Mouse (Mus musculus) hindbrain, embryonic 14.5 days (tissue): ENCODE measurements around the gene Tbc1d24. TPM values are rescaled to one million over a fixed set of nuclear protein-coding genes. Genes with fewer than 3 reads are reported as not detected.
A peak's percentile ranks its signal among the peaks of the same experiment; 100 is the strongest.

Experiments used
- ATAC-seq: fragments of 200-750 bp; cut with Nextera tagmentation; 2 replicates; pipeline ENCODE4 v1.8.0; 2017; ENCODE audit warnings: moderate number of reproducible peaks, mild to moderate bottlenecking, moderate TSS enrichment, moderate library complexity; ENCODE audit not compliant: low FRiP score
- DNase-seq: peaks from one replicate; pipeline ENCODE4 v3.0.0-alpha.2; 2015; ENCODE audit warnings: low spot score
- H3K27ac ChIP-seq: fragments of 300-500 bp; sonication (generic); 2 replicates; pipeline ENCODE4 v1.5.1; 2014; ENCODE audit warnings: mild to moderate bottlenecking, moderate library complexity
- H3K27me3 ChIP-seq: fragments of 300-500 bp; sonication (generic); 2 replicates; pipeline ENCODE4 v1.6.1; 2014; ENCODE audit warnings: mild to moderate bottlenecking, low read length, mixed read lengths; ENCODE audit not compliant: control insufficient read depth, insufficient read depth
- H3K36me3 ChIP-seq: fragments of 300-500 bp; sonication (generic); replicated peaks from 2 replicates; pipeline ENCODE4 v1.6.1; 2014; ENCODE audit not compliant: control insufficient read depth, insufficient read depth
- H3K4me1 ChIP-seq: fragments of 300-500 bp; sonication (generic); replicated peaks from 2 replicates; pipeline ENCODE4 v1.6.1; 2014; ENCODE audit warnings: antibody characterized with exemption, low read length, mixed read lengths; ENCODE audit not compliant: control insufficient read depth, insufficient read depth
- H3K4me2 ChIP-seq: fragments of 300-500 bp; sonication (generic); replicated peaks from 2 replicates; pipeline ENCODE4 v1.6.1; 2014; ENCODE audit warnings: mild to moderate bottlenecking, moderate library complexity
- H3K4me3 ChIP-seq: fragments of 300-500 bp; sonication (generic); replicated peaks from 2 replicates; pipeline ENCODE4 v1.5.1; 2014; ENCODE audit warnings: mild to moderate bottlenecking, low read length
- H3K9ac ChIP-seq: fragments of 300-500 bp; sonication (generic); 2 replicates; pipeline ENCODE4 v1.6.1; 2014
- H3K9me3 ChIP-seq: fragments of 300-500 bp; sonication (generic); 2 replicates; pipeline ENCODE4 v1.6.1; 2016; ENCODE audit warnings: low read length; ENCODE audit not compliant: control insufficient read depth
- WGBS: fragments of 180-500 bp; shearing (Covaris S2); extraction: QIAGEN DNeasy Blood & Tissue Kit; methylation state at CpG from one replicate; pipeline ENCODE4 v1.1.7; 2014; 5-methylcytosine and 5-hydroxymethylcytosine counted together
- polyA plus RNA-seq: library from polyadenylated mRNA; unstranded; fragments of >200 nt; fragmentation: Nextera tagmentation; extraction: Ambion mirVana; gene quantifications from 2 replicates; pipeline ENCODE4 v1.2.1, GENCODE M21; 2014

Tbc1d24 gene
- polyA plus RNA-seq, 1 experiment from 2014 or later = 27.1 TPM

- 82% methylated on average over 4 of the region's 4 CpGs for WGBS
- ATAC-seq = no peak
- H3K9me3 ChIP-seq = no peaks in the 10 kb centered on the region
These were observed 33.6 kb downstream of the Tbc1d24 start for GRCm38 (mm10) chr17:24171738-24172137.

GRCm38 (mm10) chr17:24170729-24171128 is 34.6 kb downstream of the Tbc1d24 start:
- no peak overlapping the region for H3K27ac ChIP-seq

More at GRCm38 (mm10) chr17:24171738-24172137, 33.6 kb downstream of the Tbc1d24 start:
- Histone ChIP-seq H3K36me3 (peaks cover 12% of the 10 kb centered on the region), H3K4me3 (no peak overlapping the region), H3K4me2 (no peak overlapping the region), H3K9ac (no peak overlapping the region), H3K4me1 (peaks cover 24% of the 10 kb centered on the region), H3K27ac (no peak overlapping the region), H3K27me3 (no peaks in the 10 kb centered on the region)
- DNase-seq = no peak

GRCm38 (mm10) chr17:24170125-24170524 is 35.2 kb downstream of the Tbc1d24 start:
- peak overlapping the region; percentile 97 for H3K27ac ChIP-seq
- WGBS = 71% methylated on average over 3 of the region's 3 CpGs
- DNase-seq (no peak), ATAC-seq (no peak)
- H3K4me3 ChIP-seq = peak overlapping the region; percentile 97
- peak overlapping the region; percentile 76 for H3K4me2 ChIP-seq
- H3K27me3 ChIP-seq = no peaks in the 10 kb centered on the region
- H3K9ac ChIP-seq = peak overlapping the region; percentile 97
- no peaks in the 10 kb centered on the region for H3K9me3 ChIP-seq
- peaks cover 27% of the 10 kb centered on the region for H3K4me1 ChIP-seq
- H3K36me3 ChIP-seq = peaks cover 16% of the 10 kb centered on the region

More at GRCm38 (mm10) chr17:24170729-24171128, 34.6 kb downstream of the Tbc1d24 start:
- H3K4me3 ChIP-seq = no peak overlapping the region
- no peaks in the 10 kb centered on the region for H3K27me3 ChIP-seq
- ATAC-seq (no peak), DNase-seq (no peak)
- no peaks in the 10 kb centered on the region for H3K9me3 ChIP-seq
- 85% methylated on average over 5 of the region's 5 CpGs for WGBS
- no peak overlapping the region for H3K4me2 ChIP-seq
- no peak overlapping the region for H3K9ac ChIP-seq
- H3K36me3 ChIP-seq = peaks cover 16% of the 10 kb centered on the region
- peaks cover 27% of the 10 kb centered on the region for H3K4me1 ChIP-seq

GRCm38 (mm10) chr17:24169317-24170065 is 35.9 kb downstream of the Tbc1d24 start, which contains the start of gene Atp6v0c:
Gene Atp6v0c, minus strand, starts transcription at chr17:24169702.
- Histone ChIP-seq H3K4me1 (peaks cover 27% of the 10 kb centered on the region), H3K27ac (peak within 1 kb of the TSS; percentile 97), H3K27me3 (no peaks in the 10 kb centered on the region), H3K4me2 (peak within 1 kb of the TSS; percentile 76), H3K9ac (peak within 1 kb of the TSS; percentile 97), H3K4me3 (peak within 1 kb of the TSS; percentile 97), H3K36me3 (peaks cover 21% of the 10 kb centered on the region), H3K9me3 (no peaks in the 10 kb centered on the region)
- DNase-seq = peak; percentile 96
- WGBS = under 1% methylated on average over 58 of the region's 58 CpGs
- ATAC-seq = peak; percentile 90

- DNase-seq (peak; percentile 74), ATAC-seq (peak; percentile 63)
- Histone ChIP-seq H3K4me1 (peaks cover 27% of the 10 kb centered on the region), H3K9ac (peak overlapping the region; percentile 97), H3K27me3 (no peaks in the 10 kb centered on the region), H3K9me3 (no peaks in the 10 kb centered on the region), H3K4me2 (peak overlapping the region; percentile 76), H3K27ac (peak overlapping the region; percentile 97), H3K36me3 (peaks cover 23% of the 10 kb centered on the region), H3K4me3 (peak overlapping the region; percentile 97)
- WGBS = 2% methylated on average over 39 of the region's 41 CpGs
These were observed 36.6 kb downstream of the Tbc1d24 start for GRCm38 (mm10) chr17:24168590-24169277.

- no peak for ATAC-seq
- peaks cover 23% of the 10 kb centered on the region for H3K36me3 ChIP-seq
- no peak for DNase-seq
- H3K4me2 ChIP-seq = peak overlapping the region; percentile 76
- H3K27ac ChIP-seq = peak overlapping the region; percentile 97
- H3K27me3 ChIP-seq = no peaks in the 10 kb centered on the region
- no peaks in the 10 kb centered on the region for H3K9me3 ChIP-seq
- H3K4me3 ChIP-seq = peak overlapping the region; percentile 97
- peak overlapping the region; percentile 97 for H3K9ac ChIP-seq
- WGBS = 64% methylated on average over 7 of the region's 7 CpGs
- peaks cover 27% of the 10 kb centered on the region for H3K4me1 ChIP-seq
These were observed 37.4 kb downstream of the Tbc1d24 start for GRCm38 (mm10) chr17:24167891-24168505.

- Histone ChIP-seq H3K9ac (no peak overlapping the region), H3K4me1 (peaks cover 34% of the 10 kb centered on the region), H3K27ac (no peak overlapping the region), H3K27me3 (no peaks in the 10 kb centered on the region), H3K9me3 (no peaks in the 10 kb centered on the region), H3K4me2 (peak overlapping the region; percentile 76), H3K4me3 (peak overlapping the region; percentile 8; the same call in 1 of the 2 replicates), H3K36me3 (peaks cover 23% of the 10 kb centered on the region)
- 92% methylated on average over 6 of the region's 6 CpGs for WGBS
- DNase-seq (no peak), ATAC-seq (no peak)
These were observed 38.2 kb downstream of the Tbc1d24 start for GRCm38 (mm10) chr17:24167120-24167519.

- H3K4me2 ChIP-seq = no peak overlapping the region
- ATAC-seq (no peak), DNase-seq (no peak)
- no peak overlapping the region for H3K4me3 ChIP-seq
- H3K27ac ChIP-seq = no peak overlapping the region
- no peaks in the 10 kb centered on the region for H3K27me3 ChIP-seq
- no peaks in the 10 kb centered on the region for H3K9me3 ChIP-seq
- peaks cover 26% of the 10 kb centered on the region for H3K4me1 ChIP-seq
- no peak overlapping the region for H3K9ac ChIP-seq
- H3K36me3 ChIP-seq = peaks cover 23% of the 10 kb centered on the region
- WGBS = 86% methylated on average over 11 of the region's 11 CpGs
These were observed 40.6 kb downstream of the Tbc1d24 start for GRCm38 (mm10) chr17:24164566-24165259.
